In the genomic region with DNA sequence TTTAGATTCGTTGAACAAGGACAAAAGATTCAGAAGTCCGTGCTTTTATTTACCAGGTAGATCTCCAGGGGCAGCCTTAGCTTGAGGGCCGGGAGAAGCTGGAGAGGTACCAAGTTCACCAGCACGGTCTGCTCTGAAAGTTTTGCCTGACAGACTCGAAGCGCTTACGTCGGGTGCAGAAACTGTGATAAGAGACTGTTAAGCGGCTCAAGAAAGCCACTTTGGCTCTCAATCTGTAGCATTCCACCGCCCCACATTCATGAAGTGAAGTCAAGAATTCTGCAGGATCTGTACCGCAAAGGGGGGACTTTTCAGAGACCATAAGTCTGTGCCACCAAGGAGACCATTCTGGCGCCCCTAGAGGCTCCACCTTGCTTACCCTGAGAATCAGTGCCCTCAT, we compare ENCODE assay signal across 20 mouse cellular contexts.
DNase-seq lines count a peak whose midpoint lies in the region; ATAC-seq and TF ChIP-seq lines count a peak whose summit lies in the region.
"Had no signal": no experiment of that assay in that cellular context is flagged by ENCODE, and none has a peak within 500 bp of the region (broad histone marks: within the 10 kb centered on the region; RNA-seq: fewer than 3 reads in every experiment).

No protein-coding gene starts in this region.

- no peak overlapping the region for H3K4me3 ChIP-seq in liver, postnatal 0 days (ENCODE audit: low read depth, low read length)
- H3K4me3 ChIP-seq in liver, embryonic 11.5 days (ENCODE audit: low read depth, low read length): no peak overlapping the region
- H3K4me3 ChIP-seq in lung, embryonic 16.5 days (ENCODE audit: low read length): no peak overlapping the region
- H3K4me3 ChIP-seq: embryonic facial prominence, embryonic 12.5 days; forebrain, embryonic 13.5 days; heart, adult 2 months; heart, embryonic 12.5 days; hindbrain, embryonic 10.5 days had no signal

- H3K4me1 ChIP-seq in liver, postnatal 0 days (ENCODE audit: insufficient read depth): no peaks in the 10 kb centered on the region
- no peaks in the 10 kb centered on the region for H3K4me1 ChIP-seq in liver, embryonic 11.5 days (replicated peaks; ENCODE audit: control insufficient read depth, insufficient read depth, low read length)
- H3K4me1 ChIP-seq in lung, embryonic 16.5 days (replicated peaks; ENCODE audit: control insufficient read depth, insufficient read depth, low read length): no peaks in the 10 kb centered on the region; the same call in 1 of the 2 replicates
- H3K4me1 ChIP-seq: embryonic facial prominence, embryonic 12.5 days had no signal

- no peaks in the 10 kb centered on the region for H3K9me3 ChIP-seq in liver, postnatal 0 days (ENCODE audit: low read length)
- H3K9me3 ChIP-seq in liver, embryonic 11.5 days (ENCODE audit: control insufficient read depth, low read length): no peaks in the 10 kb centered on the region
- no peaks in the 10 kb centered on the region for H3K9me3 ChIP-seq in lung, embryonic 16.5 days (ENCODE audit: control insufficient read depth, low read length)
- H3K9me3 ChIP-seq: embryonic facial prominence, embryonic 12.5 days; forebrain, embryonic 13.5 days had no signal

- H3K27ac ChIP-seq in liver, postnatal 0 days (ENCODE audit: low read depth): no peak overlapping the region
- H3K27ac ChIP-seq in liver, embryonic 11.5 days (ENCODE audit: low read depth, low read length): no peak overlapping the region
- no peak overlapping the region for H3K27ac ChIP-seq in lung, embryonic 16.5 days (ENCODE audit: low read length)
- H3K27ac ChIP-seq: embryonic facial prominence, embryonic 12.5 days; forebrain, embryonic 13.5 days; heart, adult 2 months; hindbrain, embryonic 10.5 days; hindbrain, embryonic 14.5 days had no signal

- H3K27me3 ChIP-seq in liver, postnatal 0 days (ENCODE audit: insufficient read depth, low read length): no peaks in the 10 kb centered on the region
- H3K27me3 ChIP-seq in liver, embryonic 11.5 days (replicated peaks; ENCODE audit: control insufficient read depth, insufficient read depth, low read length): no peaks in the 10 kb centered on the region
- no peaks in the 10 kb centered on the region for H3K27me3 ChIP-seq in lung, embryonic 16.5 days (ENCODE audit: control insufficient read depth, insufficient read depth, low read depth, low read length)
- H3K27me3 ChIP-seq: CH12.LX; embryonic facial prominence, embryonic 12.5 days; forebrain, embryonic 13.5 days; heart, embryonic 12.5 days; Patski had no signal

- no peak overlapping the region for H3K9ac ChIP-seq in liver, postnatal 0 days (replicated peaks)
- no peak overlapping the region for H3K9ac ChIP-seq in liver, embryonic 11.5 days (ENCODE audit: low read depth, low read length)
- H3K9ac ChIP-seq in lung, embryonic 16.5 days (ENCODE audit: low read length): no peak overlapping the region
- H3K9ac ChIP-seq: embryonic facial prominence, embryonic 12.5 days; forebrain, embryonic 13.5 days; heart, embryonic 12.5 days; hindbrain, embryonic 14.5 days had no signal

- H3K36me3 ChIP-seq in liver, postnatal 0 days (replicated peaks; ENCODE audit: insufficient read depth, low read length): no peaks in the 10 kb centered on the region
- H3K36me3 ChIP-seq in liver, embryonic 11.5 days (ENCODE audit: control insufficient read depth, insufficient read depth, low read length): no peaks in the 10 kb centered on the region
- no peaks in the 10 kb centered on the region for H3K36me3 ChIP-seq in lung, embryonic 16.5 days (ENCODE audit: control insufficient read depth, insufficient read depth, low read length)
- H3K36me3 ChIP-seq: embryonic facial prominence, embryonic 12.5 days; heart, embryonic 12.5 days; hindbrain, embryonic 10.5 days had no signal

- TF ChIP-seq EP300 in liver, postnatal 0 days (IDR thresholded peaks at IDR 0.05; ENCODE audit: low read depth): no peak

- no peak overlapping the region for H3K4me2 ChIP-seq in liver, postnatal 0 days (ENCODE audit: low read depth, low read length)
- H3K4me2 ChIP-seq in liver, embryonic 11.5 days: no peak overlapping the region
- no peak overlapping the region for H3K4me2 ChIP-seq in lung, embryonic 16.5 days (ENCODE audit: low read depth, low read length)
- H3K4me2 ChIP-seq: embryonic facial prominence, embryonic 12.5 days; forebrain, embryonic 13.5 days; heart, embryonic 12.5 days; hindbrain, embryonic 14.5 days had no signal

- no peak for ATAC-seq in liver, postnatal 0 days
- ATAC-seq in liver, embryonic 11.5 days (replicated peaks; ENCODE audit: low FRiP score): no peak
- ATAC-seq in lung, embryonic 16.5 days (ENCODE audit: low read depth): peak; percentile 53
- no peak for ATAC-seq in granulocyte monocyte progenitor cell, adult 5-6 weeks (replicated peaks; ENCODE audit: poor library complexity, severe bottlenecking)
- ATAC-seq: activated CD4-positive, CD25-positive, alpha-beta regulatory T cell, adult 4 months; forebrain, embryonic 13.5 days; Patski had no signal

- DNase-seq in liver, postnatal 0 days: peak; percentile 4
- no peak for DNase-seq in liver, embryonic 11.5 days (ENCODE audit: low spot score)
- DNase-seq in lung, postnatal 14 days: peak; percentile 40
- DNase-seq in spleen, postnatal 4 days (ENCODE audit: low spot score in 2 of 2): no peak
- DNase-seq: adrenal gland, postnatal 14 days; cerebellum, adult 11-12 months; cerebellum, adult 9-10 months; cerebellum, postnatal 25 days; gastrocnemius, postnatal 36 days; heart, adult 2 months had no signal

- WGBS in liver, postnatal 0 days (ENCODE audit: insufficient replicate concordance): 81% methylated on average over 12 of the region's 12 CpGs
- WGBS in liver, embryonic 11.5 days: 78% methylated on average over 12 of the region's 12 CpGs
- 65% methylated on average over 12 of the region's 12 CpGs for WGBS in lung, embryonic 16.5 days

- no peak for TF ChIP-seq CTCF in liver, postnatal 0 days (IDR thresholded peaks at IDR 0.05; ENCODE audit: low read depth)

Comparison
In these comparisons a context has a peak if more than half of its experiments do, and no peak if none do; other contexts are left out.
1. DNase-seq: peak in liver, postnatal 0 days (single experiment) and lung, postnatal 14 days (single experiment); none in liver, embryonic 11.5 days (single experiment) and spleen, postnatal 4 days (0 of 2).